Comparison of ENCODE assay signal across 9 mouse cellular contexts in genomic region chr10:116300824-116301223, GRCm38 (mm10). TPM values are rescaled to one million over a fixed set of nuclear protein-coding genes. Genes with fewer than 3 reads are reported as not detected.
DNase-seq lines count a peak whose midpoint lies in the region; ATAC-seq and TF ChIP-seq lines count a peak whose summit lies in the region.
"Had no signal": no experiment of that assay in that cellular context is flagged by ENCODE, and none has a peak within 500 bp of the region (broad histone marks: within the 10 kb centered on the region; RNA-seq: fewer than 3 reads in every experiment).

No protein-coding gene starts in this region.

- peak overlapping the region; percentile 30; the same call in 1 of the 2 replicates for H3K9ac ChIP-seq in heart, embryonic 15.5 days
- H3K9ac ChIP-seq in forebrain, postnatal 0 days = peak overlapping the region; percentile 41; the same call in 1 of the 2 replicates
- H3K9ac ChIP-seq in neural tube, embryonic 13.5 days = peak overlapping the region; percentile 69

- H3K27ac ChIP-seq in heart, embryonic 15.5 days = no peak overlapping the region
- no peak overlapping the region for H3K27ac ChIP-seq in forebrain, postnatal 0 days (ENCODE audit: low read depth, low read length)
- no peak overlapping the region for H3K27ac ChIP-seq in neural tube, embryonic 13.5 days (replicated peaks)
- H3K27ac ChIP-seq: macrophage had no signal

- no peaks in the 10 kb centered on the region for H3K36me3 ChIP-seq in heart, embryonic 15.5 days
- H3K36me3 ChIP-seq in forebrain, postnatal 0 days (ENCODE audit: insufficient read depth) = no peaks in the 10 kb centered on the region
- no peaks in the 10 kb centered on the region for H3K36me3 ChIP-seq in neural tube, embryonic 13.5 days

- peak overlapping the region; percentile 53 for H3K4me3 ChIP-seq in heart, embryonic 15.5 days
- peak overlapping the region; percentile 44 for H3K4me3 ChIP-seq in forebrain, postnatal 0 days (ENCODE audit: low read depth, low read length)
- H3K4me3 ChIP-seq in neural tube, embryonic 13.5 days = peak overlapping the region; percentile 48

- WGBS in heart, embryonic 15.5 days = 19% methylated on average over 7 of the region's 7 CpGs
- 14% methylated on average over 7 of the region's 7 CpGs for WGBS in forebrain, postnatal 0 days
- WGBS in neural tube, embryonic 13.5 days = 12% methylated on average over 7 of the region's 7 CpGs

- no peak for ATAC-seq in heart, embryonic 15.5 days (replicated peaks; ENCODE audit: insufficient number of reproducible peaks, insufficient read depth, low FRiP score, low read depth)
- no peak for ATAC-seq in forebrain, postnatal 0 days
- peak; percentile 3; the same call in 1 of the 2 replicates for ATAC-seq in neural tube, embryonic 13.5 days (ENCODE audit: low read depth)
- ATAC-seq in inflammation-experienced regulatory T-cells, adult 6 months = no peak
- no peak for ATAC-seq in frontal cortex, adult (ENCODE audit: low TSS enrichment)

- no peak for DNase-seq in heart, adult 11 months
- no peak for DNase-seq in forebrain, postnatal 0 days
- DNase-seq in kidney, postnatal 25 days = peak; percentile 33 to 67
- no peak for DNase-seq in gastrocnemius, postnatal 4 days (ENCODE audit: low spot score in 2 of 2)

- H3K4me2 ChIP-seq in heart, embryonic 15.5 days = peak overlapping the region; percentile 86
- peak overlapping the region; percentile 89 for H3K4me2 ChIP-seq in forebrain, postnatal 0 days (ENCODE audit: low read depth)
- peak overlapping the region; percentile 94 for H3K4me2 ChIP-seq in neural tube, embryonic 13.5 days

- no peaks in the 10 kb centered on the region for H3K9me3 ChIP-seq in heart, embryonic 15.5 days (replicated peaks)
- H3K9me3 ChIP-seq in forebrain, postnatal 0 days (ENCODE audit: low read length) = no peaks in the 10 kb centered on the region
- no peaks in the 10 kb centered on the region for H3K9me3 ChIP-seq in neural tube, embryonic 13.5 days

- H3K27me3 ChIP-seq in heart, embryonic 15.5 days = peaks cover 20% of the 10 kb centered on the region
- H3K27me3 ChIP-seq in forebrain, postnatal 0 days (ENCODE audit: insufficient read depth, low read length) = peaks cover 14% of the 10 kb centered on the region
- H3K27me3 ChIP-seq in neural tube, embryonic 13.5 days = peaks cover 20% of the 10 kb centered on the region

- peaks cover 12% of the 10 kb centered on the region for H3K4me1 ChIP-seq in heart, embryonic 15.5 days (replicated peaks)
- H3K4me1 ChIP-seq in forebrain, postnatal 0 days (ENCODE audit: insufficient read depth) = no peaks in the 10 kb centered on the region
- peaks cover 16% of the 10 kb centered on the region for H3K4me1 ChIP-seq in neural tube, embryonic 13.5 days (replicated peaks)

- TF ChIP-seq CTCF in forebrain, postnatal 0 days (IDR thresholded peaks at IDR 0.05; ENCODE audit: low read depth) = no peak

RNA-seq across cellular contexts. Expression of gene Ptprb, which starts 25.5 kb away (rescaled TPM):
- polyA plus RNA-seq in heart, embryonic 15.5 days (2015; fragmentation: Nextera tagmentation; extraction: Ambion mirVana) = 6.6 and 7.4 TPM in 2 replicates
- total RNA-seq in forebrain, postnatal 0 days (2014; rRNA removed) = 6.3 and 9.8 TPM in 2 replicates
- polyA plus RNA-seq in forebrain, postnatal 0 days (2015; fragmentation: Nextera tagmentation; extraction: Ambion mirVana) = 1.4 and 2.3 TPM in 2 replicates
- polyA plus RNA-seq in neural tube, embryonic 13.5 days (2015; fragmentation: Nextera tagmentation; extraction: Ambion mirVana) = 2.8 and 3.4 TPM in 2 replicates
- under 1 TPM in 1 of 3 experiments, not detected in 2; 0.13 TPM for polyA plus RNA-seq in inflammation-experienced regulatory T-cells, adult 6 months (2017; shearing (Covaris generic))
- 10 to 100 TPM; 30.6 to 33.2 TPM for total RNA-seq in gastrocnemius, postnatal 4 days (2021)
- polyA plus RNA-seq: macrophage had no signal

Comparison
In these comparisons a context has a peak if more than half of its experiments do, and no peak if none do; other contexts are left out.
1. DNase-seq: peak in kidney, postnatal 25 days (2 of 2); none in heart, adult 11 months (single experiment), forebrain, postnatal 0 days (single experiment) and gastrocnemius, postnatal 4 days (0 of 2).
2. Peak in every context shown above with its lines, with median percentiles within 50 percentile points of each other: H3K4me2 ChIP-seq, H3K4me3 ChIP-seq and H3K9ac ChIP-seq.